Mouse (Mus musculus) layer of hippocampus, adult 8-10 months (tissue): Measurements from ENCODE around the gene 4930596D02Rik. TPM values are rescaled to one million over a fixed set of nuclear protein-coding genes. Genes with fewer than 3 reads are reported as not detected.

Experiments used
- DNase-seq, 2 experiments: peaks; one replicate each; pipeline ENCODE4 v3.0.0; 2022; ENCODE audit warnings: low spot score in 2 of 2
- total RNA-seq, 4 experiments: library from RNA; stranded (reverse); gene quantifications; 2 replicates each; pipeline ENCODE4 v1.2.4; 2022

Gene 4930596D02Rik
- not detected for total RNA-seq

DNA sequence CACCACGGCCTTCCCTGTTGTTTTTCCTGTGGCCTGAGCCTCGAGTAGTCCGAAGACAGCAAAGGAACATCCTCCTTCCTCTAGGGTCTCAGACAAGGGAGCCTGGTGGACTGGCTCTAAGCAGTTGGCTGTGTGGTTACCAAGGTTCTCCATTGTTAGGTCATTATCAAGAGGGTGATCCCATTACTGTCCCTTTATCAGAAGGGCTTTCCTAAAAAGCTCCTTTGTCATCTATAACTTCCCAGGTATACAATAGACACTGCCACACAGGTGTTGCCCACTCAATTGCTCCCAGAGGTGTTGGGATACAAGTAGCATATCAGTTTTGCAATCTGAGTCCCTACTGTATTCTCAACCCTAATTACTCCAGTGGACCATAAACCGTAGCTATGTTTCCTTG, at the start of gene 4930596D02Rik:
Gene 4930596D02Rik (minus strand): TSS at position 101 of the 400 bp plus-strand sequence.
- no peak for DNase-seq

DNA sequence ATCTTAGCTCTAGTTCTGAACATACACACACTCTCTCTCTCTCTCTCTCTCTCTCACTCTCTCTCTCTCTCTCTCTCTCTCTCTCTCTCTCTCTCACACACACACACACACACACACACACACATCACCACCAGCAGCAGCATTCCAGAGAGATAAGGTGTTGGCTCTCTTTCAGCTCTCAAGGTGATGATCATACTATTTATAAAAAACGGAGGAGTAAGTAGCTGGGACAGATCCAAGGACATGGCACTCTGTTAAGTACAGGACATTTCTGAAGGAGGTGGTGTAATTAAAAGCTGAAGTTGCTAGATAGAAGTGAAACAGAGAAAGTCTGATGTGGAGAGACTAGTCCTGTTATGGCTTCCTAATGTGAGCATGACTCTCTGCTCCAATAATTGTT, 41.5 kb upstream of the 4930596D02Rik start:
- no peak for DNase-seq

DNA sequence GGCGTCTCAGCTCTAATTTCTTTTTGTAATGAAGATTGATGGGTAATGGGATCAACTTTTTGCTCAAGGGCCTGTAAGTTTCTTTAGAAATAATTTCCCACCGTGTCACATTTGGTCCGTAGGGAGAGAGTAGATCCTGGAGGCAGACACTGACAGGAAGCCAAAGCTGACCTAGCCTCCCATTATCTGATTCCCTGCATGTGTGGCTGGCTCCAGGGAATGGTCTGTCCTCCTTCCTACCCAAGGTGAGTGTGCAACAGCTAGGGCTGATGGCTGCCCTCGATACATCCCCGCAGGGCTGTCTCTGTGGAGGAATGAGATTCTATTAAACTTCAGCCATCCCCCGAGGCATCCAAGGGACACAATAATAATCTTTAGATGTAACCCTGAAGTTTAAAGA, 33.5 kb upstream of the 4930596D02Rik start:
- no peak for DNase-seq

DNA sequence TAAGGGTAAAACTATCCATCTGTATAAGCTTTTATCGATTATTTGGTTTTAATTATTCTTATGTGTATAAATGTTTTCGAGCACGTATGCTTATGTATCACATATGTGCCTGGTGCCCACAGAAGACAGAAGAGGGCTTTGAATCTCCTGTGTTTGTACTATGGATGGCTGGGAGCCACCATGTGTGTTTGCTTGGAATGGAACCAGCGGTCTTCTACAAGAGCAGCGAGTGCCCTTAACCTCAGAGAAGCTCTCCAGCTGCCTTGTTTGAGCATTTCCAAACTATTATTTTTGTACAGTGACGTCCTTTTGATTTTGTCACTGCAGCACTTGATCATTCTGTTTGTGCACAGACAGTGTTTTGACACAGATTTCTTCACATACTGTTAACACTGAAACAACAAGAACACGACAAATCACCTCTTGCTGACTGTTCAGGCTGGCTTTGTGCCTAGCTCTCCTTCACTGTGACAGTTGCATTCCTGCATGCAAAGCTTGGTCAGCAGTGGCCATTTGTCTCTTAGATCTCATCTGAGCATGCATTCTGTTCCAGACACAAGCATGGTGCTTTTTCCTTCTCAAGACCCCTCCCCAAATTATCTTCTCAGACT, 30.4 kb upstream of the 4930596D02Rik start:
- no peak for DNase-seq

DNA sequence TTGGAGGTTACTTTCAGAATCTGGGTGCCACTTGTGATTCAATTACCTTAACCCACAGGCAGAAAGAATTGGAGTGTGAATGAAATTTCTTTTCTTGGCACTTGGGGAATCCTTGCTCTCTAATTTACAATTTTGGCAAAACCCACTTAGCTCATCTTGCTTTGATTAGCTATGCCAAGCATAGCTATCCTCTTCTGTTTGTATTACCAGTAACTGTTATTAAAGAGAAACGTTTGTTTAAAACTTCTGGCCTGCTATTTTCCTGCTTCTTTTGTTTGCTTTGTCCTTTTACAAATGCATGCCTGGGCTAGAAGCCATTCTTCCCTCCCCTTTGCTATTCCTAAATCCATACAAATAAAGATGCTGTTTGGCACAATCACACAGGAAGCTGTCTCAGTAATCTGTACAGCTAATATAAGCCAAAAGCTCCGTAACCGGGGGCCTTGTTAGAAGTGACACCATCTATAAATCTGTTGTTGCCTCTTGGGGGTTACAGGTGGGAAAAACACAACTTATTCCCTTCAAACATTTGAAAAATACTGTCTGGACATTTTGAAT, 19.0 kb downstream of the 4930596D02Rik start:
- DNase-seq = no peak

DNA sequence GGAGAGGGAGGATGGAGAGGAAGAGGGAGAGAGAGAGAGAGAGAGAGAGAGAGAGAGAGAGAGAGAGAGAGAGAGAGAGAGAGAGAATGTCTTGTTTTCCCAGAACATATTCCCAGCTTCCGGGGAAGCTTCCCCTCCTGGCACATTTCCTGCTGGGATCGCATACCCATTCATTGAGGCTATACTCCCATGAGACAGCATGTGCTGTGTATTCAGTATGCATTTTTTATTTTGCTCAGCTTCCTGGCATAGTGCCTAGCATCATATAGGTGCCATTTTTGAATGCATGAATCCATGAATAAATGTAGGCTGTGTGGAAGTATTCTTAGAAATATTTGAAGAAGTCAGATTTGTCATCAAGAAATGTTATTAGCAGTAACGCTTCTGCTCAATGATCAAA, 31.7 kb downstream of the 4930596D02Rik start:
- no peak for DNase-seq

DNA sequence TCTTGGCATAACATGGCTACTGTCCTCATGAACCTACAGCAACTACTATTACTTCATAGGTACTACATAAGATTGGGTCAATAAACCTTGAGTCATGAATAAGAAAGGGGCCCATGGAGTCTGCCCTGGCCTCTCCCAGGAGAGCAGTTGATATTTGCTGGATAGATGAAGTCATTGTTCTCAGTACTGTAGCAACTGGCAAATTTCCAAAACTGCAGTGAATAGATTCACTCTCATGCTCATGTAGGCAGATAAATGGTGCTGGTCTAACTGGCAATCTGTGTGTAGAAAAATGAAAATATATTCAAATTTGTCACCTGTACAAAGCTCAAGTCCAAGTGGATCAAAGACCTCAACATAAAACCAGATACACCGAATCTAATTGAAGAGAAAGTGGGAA, 38.5 kb downstream of the 4930596D02Rik start:
- DNase-seq = no peak
